Mouse (Mus musculus): ENCODE data around the gene Mecom. TPM values are rescaled to one million over a fixed set of nuclear protein-coding genes. Genes with fewer than 3 reads are reported as not detected.

Mecom gene
- polyA plus RNA-seq, 1 experiment from 2014 or later, result 19.5 TPM

DNA sequence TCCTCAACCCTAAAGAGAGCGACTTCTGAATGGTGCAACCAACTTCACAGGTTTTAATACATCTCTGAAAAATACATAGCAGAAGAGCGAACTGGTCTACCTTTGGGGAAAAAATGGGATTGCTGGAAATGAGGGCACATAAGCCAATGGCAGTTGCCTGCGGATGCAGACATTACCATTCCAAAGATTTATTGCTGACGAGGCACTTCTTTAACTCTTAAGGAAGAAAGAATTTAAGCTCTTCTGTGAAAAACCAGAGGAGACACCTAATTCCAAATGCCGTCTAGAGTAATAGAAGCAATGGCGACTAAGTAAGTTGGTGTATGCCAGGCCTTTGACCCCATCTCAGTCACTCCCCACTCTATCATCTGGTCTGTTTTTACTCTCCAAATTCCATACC is 240.2 kb downstream of the Mecom start:
- Histone ChIP-seq H3K9me3 (ENCODE audit: control insufficient read depth, low read length) (no peaks in the 10 kb centered on the region), H3K4me2 (ENCODE audit: low read depth, low read length, severe bottlenecking) (no peak overlapping the region), H3K27me3 (ENCODE audit: control insufficient read depth, insufficient read depth, low read length) (no peaks in the 10 kb centered on the region), H3K9ac (ENCODE audit: low read length) (no peak overlapping the region), H3K27ac (ENCODE audit: low read depth, low read length) (no peak overlapping the region), H3K36me3 (ENCODE audit: control insufficient read depth, insufficient read depth, low read length) (no peaks in the 10 kb centered on the region), H3K4me1 (replicated peaks; ENCODE audit: control insufficient read depth, insufficient read depth, low read length) (no peaks in the 10 kb centered on the region), H3K4me3 (ENCODE audit: low read depth, low read length) (no peak overlapping the region)
- no peak for DNase-seq (ENCODE audit: low spot score)
- ATAC-seq (replicated peaks; ENCODE audit: low FRiP score), result no peak
- 88% methylated on average over 6 of the region's 6 CpGs for WGBS

DNA sequence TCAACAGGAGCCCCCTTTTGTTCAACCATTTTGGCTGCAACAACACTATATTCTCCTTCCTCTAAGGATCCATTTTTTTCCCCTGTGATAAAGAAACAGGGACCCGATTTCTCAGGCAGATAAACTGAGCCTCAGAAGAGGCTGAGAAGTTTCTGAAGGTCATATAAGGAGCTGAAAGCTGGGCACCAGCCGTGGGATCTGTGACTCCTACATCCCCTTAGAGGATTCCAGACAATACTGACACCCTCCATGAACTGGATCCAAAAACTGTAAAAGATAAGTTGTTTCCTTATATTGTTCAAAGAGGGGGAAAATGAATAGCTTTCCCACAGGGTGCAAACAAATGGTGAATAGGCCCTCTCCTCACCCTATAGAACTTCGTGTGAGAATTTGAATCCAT is 241.7 kb downstream of the Mecom start:
- DNase-seq (ENCODE audit: low spot score) (no peak), ATAC-seq (replicated peaks; ENCODE audit: low FRiP score) (no peak)
- Histone ChIP-seq H3K36me3 (ENCODE audit: control insufficient read depth, insufficient read depth, low read length) (no peaks in the 10 kb centered on the region), H3K4me1 (replicated peaks; ENCODE audit: control insufficient read depth, insufficient read depth, low read length) (no peaks in the 10 kb centered on the region), H3K9me3 (ENCODE audit: control insufficient read depth, low read length) (no peaks in the 10 kb centered on the region), H3K27me3 (ENCODE audit: control insufficient read depth, insufficient read depth, low read length) (no peaks in the 10 kb centered on the region), H3K4me3 (ENCODE audit: low read depth, low read length) (no peak overlapping the region), H3K27ac (ENCODE audit: low read depth, low read length) (no peak overlapping the region), H3K9ac (ENCODE audit: low read length) (no peak overlapping the region), H3K4me2 (ENCODE audit: low read depth, low read length, severe bottlenecking) (no peak overlapping the region)
- WGBS, result 56% methylated on average over 3 of the region's 3 CpGs

DNA sequence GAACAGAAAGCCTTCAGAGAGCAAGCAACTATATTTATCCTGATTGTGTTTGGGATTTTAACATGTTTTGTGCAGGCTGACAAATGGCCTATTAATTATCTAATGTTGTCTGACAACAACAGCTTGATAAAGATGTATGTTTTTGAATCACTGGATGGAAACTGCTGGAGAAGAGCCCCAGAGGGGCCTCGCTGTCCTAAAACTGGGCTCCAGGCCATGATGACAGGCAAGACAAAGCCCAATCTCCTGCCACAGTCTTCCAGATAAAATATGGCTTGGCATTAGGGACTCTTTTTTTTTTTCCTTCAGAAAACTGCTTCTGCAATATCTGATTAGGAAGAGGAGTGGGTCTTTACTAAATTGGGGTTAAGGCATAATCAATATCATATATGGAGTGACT is 248.3 kb downstream of the Mecom start:
- H3K4me1 ChIP-seq (replicated peaks; ENCODE audit: control insufficient read depth, insufficient read depth, low read length), result no peaks in the 10 kb centered on the region
- ATAC-seq (replicated peaks; ENCODE audit: low FRiP score) (no peak), DNase-seq (ENCODE audit: low spot score) (no peak)
- no peaks in the 10 kb centered on the region for H3K27me3 ChIP-seq (ENCODE audit: control insufficient read depth, insufficient read depth, low read length)
- WGBS, result 81% methylated on average over 1 of the region's 1 CpGs
- no peak overlapping the region for H3K4me3 ChIP-seq (ENCODE audit: low read depth, low read length)
- no peak overlapping the region for H3K4me2 ChIP-seq (ENCODE audit: low read depth, low read length, severe bottlenecking)
- no peaks in the 10 kb centered on the region for H3K9me3 ChIP-seq (ENCODE audit: control insufficient read depth, low read length)
- H3K36me3 ChIP-seq (ENCODE audit: control insufficient read depth, insufficient read depth, low read length), result no peaks in the 10 kb centered on the region
- H3K27ac ChIP-seq (ENCODE audit: low read depth, low read length), result no peak overlapping the region
- no peak overlapping the region for H3K9ac ChIP-seq (ENCODE audit: low read length)

DNA sequence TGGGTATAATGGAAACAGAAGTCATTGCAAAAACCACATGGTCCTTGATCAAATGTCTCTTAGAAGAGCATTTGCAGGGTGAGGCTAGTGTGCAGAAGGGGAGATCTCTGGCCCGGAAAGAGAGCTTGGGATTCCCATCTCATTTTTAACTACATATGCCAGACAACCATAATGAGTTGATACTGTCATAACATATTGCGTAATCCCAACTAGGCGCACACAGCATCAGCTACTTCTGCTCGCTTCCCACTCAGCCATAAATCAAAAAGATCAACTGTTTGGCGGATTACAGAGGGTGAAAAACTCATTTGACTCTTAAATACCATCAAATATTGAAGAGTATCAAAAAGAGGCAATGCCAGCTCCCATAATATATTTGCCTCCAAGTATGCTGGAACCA is 253.4 kb downstream of the Mecom start:
- H3K27ac ChIP-seq (ENCODE audit: low read depth, low read length), result no peak overlapping the region
- ATAC-seq (replicated peaks; ENCODE audit: low FRiP score) (no peak), DNase-seq (ENCODE audit: low spot score) (no peak)
- H3K9me3 ChIP-seq (ENCODE audit: control insufficient read depth, low read length), result no peaks in the 10 kb centered on the region
- H3K4me2 ChIP-seq (ENCODE audit: low read depth, low read length, severe bottlenecking), result no peak overlapping the region
- H3K4me1 ChIP-seq (replicated peaks; ENCODE audit: control insufficient read depth, insufficient read depth, low read length), result no peaks in the 10 kb centered on the region
- no peak overlapping the region for H3K9ac ChIP-seq (ENCODE audit: low read length)
- no peaks in the 10 kb centered on the region for H3K27me3 ChIP-seq (ENCODE audit: control insufficient read depth, insufficient read depth, low read length)
- WGBS, result 93% methylated on average over 5 of the region's 5 CpGs
- H3K4me3 ChIP-seq (ENCODE audit: low read depth, low read length), result no peak overlapping the region
- H3K36me3 ChIP-seq (ENCODE audit: control insufficient read depth, insufficient read depth, low read length), result no peaks in the 10 kb centered on the region

DNA sequence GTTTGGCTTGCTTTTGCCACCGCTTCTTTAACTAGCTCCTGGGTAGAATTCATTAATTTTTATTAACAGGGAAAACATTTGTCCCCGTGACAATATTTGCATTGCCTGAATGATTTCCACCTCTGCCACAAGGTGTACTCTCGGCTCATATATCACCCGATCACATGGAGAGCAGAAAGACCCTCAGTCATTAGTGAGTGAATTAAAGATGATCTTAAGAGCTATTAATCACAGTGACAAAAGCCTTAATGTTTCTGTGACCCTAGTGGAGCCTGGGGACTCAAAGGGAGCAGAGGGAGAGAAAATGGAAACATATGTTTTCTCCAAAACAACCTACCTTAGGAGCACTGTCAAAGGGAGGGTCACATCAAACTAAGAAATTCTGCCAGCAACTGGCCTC is 261.3 kb downstream of the Mecom start:
- Histone ChIP-seq H3K36me3 (ENCODE audit: control insufficient read depth, insufficient read depth, low read length) (no peaks in the 10 kb centered on the region), H3K9me3 (ENCODE audit: control insufficient read depth, low read length) (no peaks in the 10 kb centered on the region), H3K27ac (ENCODE audit: low read depth, low read length) (no peak overlapping the region), H3K9ac (ENCODE audit: low read length) (no peak overlapping the region), H3K4me2 (ENCODE audit: low read depth, low read length, severe bottlenecking) (no peak overlapping the region), H3K27me3 (ENCODE audit: control insufficient read depth, insufficient read depth, low read length) (no peaks in the 10 kb centered on the region), H3K4me1 (replicated peaks; ENCODE audit: control insufficient read depth, insufficient read depth, low read length) (no peaks in the 10 kb centered on the region; the same call in 1 of the 2 replicates), H3K4me3 (ENCODE audit: low read depth, low read length) (no peak overlapping the region)
- DNase-seq (ENCODE audit: low spot score), result no peak
- 37% methylated on average over 4 of the region's 4 CpGs for WGBS
- no peak for ATAC-seq (replicated peaks; ENCODE audit: low FRiP score)

DNA sequence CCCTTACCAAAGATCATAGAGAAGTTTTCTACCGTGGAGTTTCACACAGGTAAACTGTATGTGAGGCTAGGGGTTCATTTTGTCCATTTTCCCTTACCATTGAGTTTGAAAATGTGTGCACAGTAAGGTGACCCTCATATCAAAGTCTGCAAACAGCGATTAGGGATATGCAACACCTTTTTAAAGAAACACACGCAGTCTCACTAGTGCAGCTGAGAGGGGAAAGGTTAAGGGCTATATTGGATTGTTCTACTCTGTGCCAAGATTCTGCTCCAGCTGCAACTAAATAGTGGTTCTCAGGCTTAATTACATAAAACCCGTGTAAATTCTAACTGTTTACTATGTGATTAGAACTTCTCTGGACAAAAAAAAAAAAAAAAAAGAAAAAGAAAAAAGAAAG is 263.7 kb downstream of the Mecom start:
- no peaks in the 10 kb centered on the region for H3K36me3 ChIP-seq (ENCODE audit: control insufficient read depth, insufficient read depth, low read length)
- no peaks in the 10 kb centered on the region for H3K27me3 ChIP-seq (ENCODE audit: control insufficient read depth, insufficient read depth, low read length)
- H3K4me3 ChIP-seq (ENCODE audit: low read depth, low read length), result no peak overlapping the region
- H3K4me1 ChIP-seq (replicated peaks; ENCODE audit: control insufficient read depth, insufficient read depth, low read length), result no peaks in the 10 kb centered on the region; the same call in 1 of the 2 replicates
- WGBS, result 76% methylated on average over 4 of the region's 4 CpGs
- H3K9ac ChIP-seq (ENCODE audit: low read length), result no peak overlapping the region
- H3K4me2 ChIP-seq (ENCODE audit: low read depth, low read length, severe bottlenecking), result no peak overlapping the region
- DNase-seq (ENCODE audit: low spot score) (no peak), ATAC-seq (replicated peaks; ENCODE audit: low FRiP score) (no peak)
- no peak overlapping the region for H3K27ac ChIP-seq (ENCODE audit: low read depth, low read length)
- no peaks in the 10 kb centered on the region for H3K9me3 ChIP-seq (ENCODE audit: control insufficient read depth, low read length)

DNA sequence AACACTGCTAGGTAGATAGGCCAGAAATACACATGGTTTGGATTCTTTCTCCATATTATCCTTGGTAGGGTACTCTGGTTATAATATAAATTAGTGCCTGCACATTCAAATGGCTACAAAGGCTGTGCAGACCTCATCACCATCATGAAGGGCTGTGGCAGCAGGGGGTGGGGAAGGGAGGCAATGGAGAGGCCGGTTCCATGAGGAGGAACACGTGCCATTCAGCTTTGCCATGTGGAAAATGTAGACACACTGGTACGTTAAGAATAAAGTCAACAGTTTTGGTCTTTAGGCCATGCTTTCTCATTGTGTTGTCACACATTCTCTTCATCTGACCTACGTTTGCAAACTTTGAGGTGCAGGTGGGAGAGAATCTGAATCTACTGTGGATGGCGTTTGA is 264.2 kb downstream of the Mecom start:
- Histone ChIP-seq H3K36me3 (ENCODE audit: control insufficient read depth, insufficient read depth, low read length) (no peaks in the 10 kb centered on the region), H3K4me3 (ENCODE audit: low read depth, low read length) (no peak overlapping the region), H3K27ac (ENCODE audit: low read depth, low read length) (no peak overlapping the region), H3K4me2 (ENCODE audit: low read depth, low read length, severe bottlenecking) (no peak overlapping the region), H3K27me3 (ENCODE audit: control insufficient read depth, insufficient read depth, low read length) (no peaks in the 10 kb centered on the region), H3K9ac (ENCODE audit: low read length) (no peak overlapping the region), H3K4me1 (replicated peaks; ENCODE audit: control insufficient read depth, insufficient read depth, low read length) (no peaks in the 10 kb centered on the region; the same call in 1 of the 2 replicates), H3K9me3 (ENCODE audit: control insufficient read depth, low read length) (no peaks in the 10 kb centered on the region)
- DNase-seq (ENCODE audit: low spot score) (no peak), ATAC-seq (replicated peaks; ENCODE audit: low FRiP score) (no peak)
- WGBS, result 84% methylated on average over 5 of the region's 5 CpGs

DNA sequence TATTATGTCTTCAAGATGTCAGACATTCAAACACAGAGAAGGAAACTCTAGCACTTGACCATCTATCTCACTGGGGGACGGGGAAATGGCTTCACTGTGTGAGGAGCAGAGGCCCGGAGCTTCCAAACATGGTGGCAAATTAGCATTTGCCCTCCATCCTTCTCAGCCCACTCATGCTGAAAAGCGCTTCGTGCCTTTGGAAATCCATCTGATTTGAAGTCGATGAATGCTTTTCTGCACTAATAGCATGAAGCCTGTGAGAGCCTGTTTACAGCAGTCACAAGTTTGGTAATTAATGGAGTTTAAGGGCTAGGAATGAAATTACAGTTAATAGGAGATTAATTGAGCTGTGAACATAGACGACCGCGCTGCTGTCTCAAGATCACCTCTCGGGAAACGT is 270.2 kb downstream of the Mecom start:
- 60% methylated on average over 10 of the region's 10 CpGs for WGBS
- H3K4me2 ChIP-seq (ENCODE audit: low read depth, low read length, severe bottlenecking), result no peak overlapping the region
- H3K4me3 ChIP-seq (ENCODE audit: low read depth, low read length), result no peak overlapping the region

DNA sequence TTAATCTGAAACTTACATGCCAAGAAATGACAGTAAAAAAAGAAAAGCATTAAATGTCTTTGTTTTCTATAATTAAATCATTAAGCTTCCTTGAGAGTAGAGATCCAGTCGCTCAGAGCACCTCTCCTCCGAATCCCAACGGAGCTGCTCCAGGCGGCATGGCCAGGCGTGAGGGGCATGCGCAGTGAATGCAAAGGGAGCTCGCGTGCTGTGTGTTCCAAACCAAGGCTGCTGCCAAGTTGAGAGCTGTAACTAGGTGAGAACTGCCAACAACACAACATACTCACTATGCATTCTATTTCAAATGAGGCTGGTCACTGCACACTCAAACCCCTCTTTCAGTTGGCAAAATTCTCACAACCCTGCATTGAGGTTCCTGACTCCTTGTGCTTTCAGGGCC is 271.7 kb downstream of the Mecom start:
- ATAC-seq (replicated peaks; ENCODE audit: low FRiP score) (no peak), DNase-seq (ENCODE audit: low spot score) (no peak)
- WGBS, result 94% methylated on average over 8 of the region's 8 CpGs
- H3K4me3 ChIP-seq (ENCODE audit: low read depth, low read length), result no peak overlapping the region
- H3K27me3 ChIP-seq (ENCODE audit: control insufficient read depth, insufficient read depth, low read length), result no peaks in the 10 kb centered on the region
- no peaks in the 10 kb centered on the region for H3K4me1 ChIP-seq (replicated peaks; ENCODE audit: control insufficient read depth, insufficient read depth, low read length)
- no peak overlapping the region for H3K9ac ChIP-seq (ENCODE audit: low read length)
- H3K4me2 ChIP-seq (ENCODE audit: low read depth, low read length, severe bottlenecking), result no peak overlapping the region
- no peak overlapping the region for H3K27ac ChIP-seq (ENCODE audit: low read depth, low read length)
- no peaks in the 10 kb centered on the region for H3K9me3 ChIP-seq (ENCODE audit: control insufficient read depth, low read length)
- no peaks in the 10 kb centered on the region for H3K36me3 ChIP-seq (ENCODE audit: control insufficient read depth, insufficient read depth, low read length)

More for the DNA sequence above, 270.2 kb downstream of the Mecom start:
- Histone ChIP-seq H3K36me3 (ENCODE audit: control insufficient read depth, insufficient read depth, low read length) (no peaks in the 10 kb centered on the region), H3K9me3 (ENCODE audit: control insufficient read depth, low read length) (no peaks in the 10 kb centered on the region), H3K27ac (ENCODE audit: low read depth, low read length) (no peak overlapping the region), H3K4me1 (replicated peaks; ENCODE audit: control insufficient read depth, insufficient read depth, low read length) (no peaks in the 10 kb centered on the region; the same call in 1 of the 2 replicates), H3K9ac (ENCODE audit: low read length) (no peak overlapping the region), H3K27me3 (ENCODE audit: control insufficient read depth, insufficient read depth, low read length) (no peaks in the 10 kb centered on the region)
- ATAC-seq (replicated peaks; ENCODE audit: low FRiP score) (no peak), DNase-seq (ENCODE audit: low spot score) (no peak)
